10 mouse cellular contexts compared by ENCODE assay signal in genomic region chr11:53903781-53904533, GRCm38 (mm10). TPM values are rescaled to one million over a fixed set of nuclear protein-coding genes. Genes with fewer than 3 reads are reported as not detected.
DNase-seq lines count a peak whose midpoint lies in the region; ATAC-seq lines count a peak whose summit lies in the region.
"Had no signal": no experiment of that assay in that cellular context is flagged by ENCODE, and none has a peak within 500 bp of the region (broad histone marks: within the 10 kb centered on the region; RNA-seq: fewer than 3 reads in every experiment).

No protein-coding gene starts in this region.

- intact Hi-C loops in heart, postnatal 25 days (cut with DNase I) = no loop called here
- intact Hi-C loops in gastrocnemius, postnatal 36 days (cut with DNase I) = no loop called here

- no peak overlapping the region for H3K4me2 ChIP-seq in heart, embryonic 14.5 days (ENCODE audit: low read length)
- no peak overlapping the region for H3K4me2 ChIP-seq in limb, embryonic 12.5 days
- H3K4me2 ChIP-seq in stomach, embryonic 16.5 days (ENCODE audit: low read depth, low read length) = peak overlapping the region; percentile 19
- H3K4me2 ChIP-seq in midbrain, embryonic 11.5 days = no peak overlapping the region
- H3K4me2 ChIP-seq: neural tube, embryonic 13.5 days had no signal

- WGBS in heart, embryonic 14.5 days = 43% methylated on average over 16 of the region's 16 CpGs
- WGBS in limb, embryonic 12.5 days = 40% methylated on average over 16 of the region's 16 CpGs
- WGBS in stomach, embryonic 16.5 days = 24% methylated on average over 16 of the region's 16 CpGs
- WGBS in midbrain, embryonic 11.5 days = 62% methylated on average over 16 of the region's 16 CpGs

- H3K9me3 ChIP-seq in heart, embryonic 14.5 days (ENCODE audit: control insufficient read depth, low read length) = no peaks in the 10 kb centered on the region
- H3K9me3 ChIP-seq in limb, embryonic 12.5 days = no peaks in the 10 kb centered on the region
- H3K9me3 ChIP-seq in stomach, embryonic 16.5 days (replicated peaks; ENCODE audit: control insufficient read depth, low read length) = no peaks in the 10 kb centered on the region
- no peaks in the 10 kb centered on the region for H3K9me3 ChIP-seq in midbrain, embryonic 11.5 days (ENCODE audit: control insufficient read depth, low read length)
- H3K9me3 ChIP-seq: neural tube, embryonic 13.5 days had no signal

- ATAC-seq in heart, embryonic 14.5 days (ENCODE audit: insufficient number of reproducible peaks, insufficient read depth, low FRiP score, low read depth) = peak; percentile 35; the same call in 1 of the 2 replicates
- no peak for ATAC-seq in limb, embryonic 12.5 days (ENCODE audit: insufficient number of reproducible peaks, insufficient read depth, low FRiP score, low TSS enrichment, low read depth)
- peak; percentile 88 for ATAC-seq in stomach, embryonic 16.5 days (ENCODE audit: insufficient read depth, low FRiP score)
- ATAC-seq in midbrain, embryonic 11.5 days (ENCODE audit: low FRiP score) = no peak

- no peaks in the 10 kb centered on the region for H3K36me3 ChIP-seq in heart, embryonic 14.5 days (ENCODE audit: control insufficient read depth, insufficient read depth, low read length)
- H3K36me3 ChIP-seq in limb, embryonic 12.5 days = no peaks in the 10 kb centered on the region
- no peaks in the 10 kb centered on the region for H3K36me3 ChIP-seq in stomach, embryonic 16.5 days (ENCODE audit: control insufficient read depth, insufficient read depth, low read length)
- no peaks in the 10 kb centered on the region for H3K36me3 ChIP-seq in midbrain, embryonic 11.5 days (ENCODE audit: control insufficient read depth, insufficient read depth, low read length)
- H3K36me3 ChIP-seq: neural tube, embryonic 13.5 days had no signal

- H3K4me3 ChIP-seq in heart, embryonic 14.5 days (ENCODE audit: control insufficient read depth in 1 of 2, insufficient read depth in 1 of 2, low read depth in 1 of 2, low read length in 2 of 2) = no peak overlapping the region
- no peak overlapping the region for H3K4me3 ChIP-seq in limb, embryonic 12.5 days (replicated peaks)
- H3K4me3 ChIP-seq in stomach, embryonic 16.5 days (replicated peaks; ENCODE audit: low read length) = no peak overlapping the region
- no peak overlapping the region for H3K4me3 ChIP-seq in midbrain, embryonic 11.5 days (ENCODE audit: low read depth, low read length)
- H3K4me3 ChIP-seq: erythroblast, embryonic 14.5 days; neural tube, embryonic 13.5 days had no signal

- H3K4me1 ChIP-seq in heart, embryonic 14.5 days (ENCODE audit: control insufficient read depth in 2 of 2, insufficient read depth in 2 of 2, low read length in 2 of 2) = peaks cover 5% of the 10 kb centered on the region in 2 experiments; a peak in 1 of 4 replicates
- H3K4me1 ChIP-seq in limb, embryonic 12.5 days (replicated peaks) = peaks cover 11% of the 10 kb centered on the region; the same call in 1 of the 2 replicates
- H3K4me1 ChIP-seq in stomach, embryonic 16.5 days (ENCODE audit: control insufficient read depth, insufficient read depth, low read length) = peaks cover 7% of the 10 kb centered on the region; the same call in 1 of the 2 replicates
- no peaks in the 10 kb centered on the region for H3K4me1 ChIP-seq in midbrain, embryonic 11.5 days (ENCODE audit: control insufficient read depth, insufficient read depth, low read length)
- H3K4me1 ChIP-seq: neural tube, embryonic 13.5 days had no signal

- DNase-seq in heart, adult 18-20 months = peak; percentile 45 to 55
- no peak for DNase-seq in heart, postnatal 25 days (ENCODE audit: low spot score)
- DNase-seq in right cerebral cortex, postnatal 4 days = no peak
- DNase-seq in midbrain, embryonic 11.5 days (ENCODE audit: low spot score, missing footprints) = no peak
- DNase-seq in gastrocnemius, postnatal 36 days = no peak

- 0 out of 2 replicates have a peak overlapping the region, but pooled peaks have one; percentile 21 for H3K9ac ChIP-seq in heart, embryonic 14.5 days (ENCODE audit: low read length)
- no peak overlapping the region for H3K9ac ChIP-seq in limb, embryonic 12.5 days (replicated peaks)
- no peak overlapping the region for H3K9ac ChIP-seq in stomach, embryonic 16.5 days (ENCODE audit: low read length)
- no peak overlapping the region for H3K9ac ChIP-seq in midbrain, embryonic 11.5 days (ENCODE audit: low read length)
- H3K9ac ChIP-seq: neural tube, embryonic 13.5 days had no signal

- H3K27me3 ChIP-seq in heart, embryonic 14.5 days (ENCODE audit: control insufficient read depth, insufficient read depth, low read length) = no peaks in the 10 kb centered on the region
- no peaks in the 10 kb centered on the region for H3K27me3 ChIP-seq in limb, embryonic 12.5 days
- no peaks in the 10 kb centered on the region for H3K27me3 ChIP-seq in stomach, embryonic 16.5 days (ENCODE audit: control insufficient read depth, insufficient read depth, low read length)
- H3K27me3 ChIP-seq in midbrain, embryonic 11.5 days (ENCODE audit: control insufficient read depth, insufficient read depth, low read length) = no peaks in the 10 kb centered on the region
- H3K27me3 ChIP-seq: neural tube, embryonic 13.5 days had no signal

- H3K27ac ChIP-seq in heart, embryonic 14.5 days (replicated peaks in 1 of 2; ENCODE audit: control insufficient read depth in 1 of 2, insufficient read depth in 1 of 2, low read depth in 2 of 2, low read length in 2 of 2) = no peak overlapping the region
- H3K27ac ChIP-seq in limb, embryonic 12.5 days = peak overlapping the region; percentile 18; the same call in 1 of the 2 replicates
- H3K27ac ChIP-seq in stomach, embryonic 16.5 days (ENCODE audit: low read length) = peak overlapping the region; percentile 44; the same call in 1 of the 2 replicates
- no peak overlapping the region for H3K27ac ChIP-seq in midbrain, embryonic 11.5 days (ENCODE audit: low read depth, low read length)
- H3K27ac ChIP-seq: neural tube, embryonic 13.5 days had no signal

RNA-seq across cellular contexts. Expression of gene Slc22a5, which starts 12.5 kb away (rescaled TPM):
- 10 to 100 TPM; 18.8 to 22.7 TPM for total RNA-seq in heart, adult 18-20 months (2021)
- total RNA-seq in heart, postnatal 25 days (2021) = 10 to 100 TPM; 21.9 to 25.9 TPM
- 8.4 and 9.1 TPM in 2 replicates for polyA plus RNA-seq in heart, embryonic 14.5 days (2014; fragmentation: Nextera tagmentation; extraction: Ambion mirVana)
- 6.4 and 6.7 TPM in 2 replicates for polyA plus RNA-seq in limb, embryonic 12.5 days (2016; fragmentation: Nextera tagmentation; extraction: Ambion mirVana)
- polyA plus RNA-seq in stomach, embryonic 16.5 days (2015; fragmentation: Nextera tagmentation; extraction: Ambion mirVana) = 9.4 and 10.7 TPM in 2 replicates
- 7.9 and 8.1 TPM in 2 replicates for polyA plus RNA-seq in midbrain, embryonic 11.5 days (2014; fragmentation: Nextera tagmentation; extraction: Ambion mirVana)
- 10 to 100 TPM in 1 of 2 experiments, 1 to 10 TPM in 1; 7.7 to 12.8 TPM for total RNA-seq in gastrocnemius, postnatal 36 days (2021)
- polyA plus RNA-seq: erythroblast, embryonic 14.5 days had no signal

RNA-seq across cellular contexts. Expression of gene Gm12216, which starts 44.9 kb away (rescaled TPM):
- total RNA-seq in heart, adult 18-20 months (2021) = 1 to 10 TPM; 2.5 to 2.6 TPM
- 1 to 10 TPM; 1.3 to 1.7 TPM for total RNA-seq in heart, postnatal 25 days (2021)
- polyA plus RNA-seq in heart, embryonic 14.5 days (2014; fragmentation: Nextera tagmentation; extraction: Ambion mirVana) = 0.30 and 1.0 TPM in 2 replicates
- polyA plus RNA-seq in limb, embryonic 12.5 days (2016; fragmentation: Nextera tagmentation; extraction: Ambion mirVana) = 0.65 TPM in 1 of 2 replicates, not detected in the other
- polyA plus RNA-seq in stomach, embryonic 16.5 days (2015; fragmentation: Nextera tagmentation; extraction: Ambion mirVana) = 2.0 and 2.4 TPM in 2 replicates
- polyA plus RNA-seq in midbrain, embryonic 11.5 days (2014; fragmentation: Nextera tagmentation; extraction: Ambion mirVana) = 0.25 TPM in 1 of 2 replicates, not detected in the other
- total RNA-seq in gastrocnemius, postnatal 36 days (2021) = 1 to 10 TPM; 1.6 to 2.1 TPM
- polyA plus RNA-seq: erythroblast, embryonic 14.5 days had no signal

Comparison
In these comparisons a context has a peak if more than half of its experiments do, and no peak if none do; other contexts are left out.
1. DNase-seq: peak in heart, adult 18-20 months (2 of 2); none in heart, postnatal 25 days (single experiment), right cerebral cortex, postnatal 4 days (single experiment), midbrain, embryonic 11.5 days (single experiment) and gastrocnemius, postnatal 36 days (0 of 2).
2. ATAC-seq: peak in heart, embryonic 14.5 days (single experiment) and stomach, embryonic 16.5 days (single experiment); none in limb, embryonic 12.5 days (single experiment) and midbrain, embryonic 11.5 days (single experiment).
3. H3K27ac ChIP-seq: peak in limb, embryonic 12.5 days (single experiment) and stomach, embryonic 16.5 days (single experiment); none in heart, embryonic 14.5 days (0 of 2) and midbrain, embryonic 11.5 days (single experiment).